Mouse (Mus musculus): ENCODE measurements around the gene Fam173a. TPM values are rescaled to one million over a fixed set of nuclear protein-coding genes. Genes with fewer than 3 reads are reported as not detected.
"Not testable (repeated sequence)": the region's sequence is repeated elsewhere in the genome, so short reads cannot be mapped to it uniquely, and the experiment has no call there.

Gene Fam173a
- polyA plus RNA-seq, 1 experiment from 2014 or later = 91.8 TPM

DNA sequence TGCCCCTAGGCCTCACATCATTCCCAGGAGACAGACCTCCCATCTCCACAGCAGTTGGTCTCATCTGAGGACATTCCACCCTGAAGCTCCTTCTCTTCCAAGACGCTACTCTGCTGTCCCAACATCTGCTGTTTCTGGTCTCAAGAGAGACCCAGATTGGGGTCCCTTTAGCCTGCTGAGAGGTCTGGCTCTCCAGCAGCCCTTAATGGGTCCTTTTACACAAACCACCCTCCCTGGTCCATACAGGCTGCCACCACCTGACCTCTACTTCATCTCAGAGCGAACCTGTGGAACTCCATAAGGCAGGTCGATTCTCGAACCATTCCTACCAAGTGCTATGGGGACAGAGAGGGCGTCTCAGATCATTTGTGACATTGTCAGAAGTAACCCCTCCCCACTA, 15.3 kb upstream of the Fam173a start:
- H3K4me2 ChIP-seq (ENCODE audit: low read length) = peak overlapping the region; percentile 100
- H3K36me3 ChIP-seq (ENCODE audit: control insufficient read depth, insufficient read depth, low read length) = no peaks in the 10 kb centered on the region
- H3K27ac ChIP-seq (ENCODE audit: low read length) = peak overlapping the region; percentile 99
- H3K4me3 ChIP-seq (ENCODE audit: low read depth, low read length) = peak overlapping the region; percentile 93
- no peaks in the 10 kb centered on the region for H3K9me3 ChIP-seq (replicated peaks; ENCODE audit: control insufficient read depth, low read length, poor library complexity, severe bottlenecking)
- no peak for ATAC-seq
- H3K4me1 ChIP-seq (ENCODE audit: control insufficient read depth, insufficient read depth, low read length) = peaks cover 40% of the 10 kb centered on the region
- H3K27me3 ChIP-seq (ENCODE audit: control insufficient read depth, insufficient read depth, low read depth, low read length) = no peaks in the 10 kb centered on the region
- peak overlapping the region; percentile 98 for H3K9ac ChIP-seq (ENCODE audit: low read depth, low read length)
- 27% methylated on average over 5 of the region's 5 CpGs for WGBS

- H3K9me3 ChIP-seq (replicated peaks; ENCODE audit: control insufficient read depth, low read length, poor library complexity, severe bottlenecking); H3K27ac ChIP-seq (ENCODE audit: low read length); H3K9ac ChIP-seq (ENCODE audit: low read depth, low read length); ATAC-seq; H3K4me3 ChIP-seq (ENCODE audit: low read depth, low read length); H3K4me2 ChIP-seq (ENCODE audit: low read length); H3K27me3 ChIP-seq (ENCODE audit: control insufficient read depth, insufficient read depth, low read depth, low read length); H3K36me3 ChIP-seq (ENCODE audit: control insufficient read depth, insufficient read depth, low read length): not testable (repeated sequence)
- 44% methylated on average over 2 of the region's 2 CpGs for WGBS
- H3K4me1 ChIP-seq (ENCODE audit: control insufficient read depth, insufficient read depth, low read length) = peaks cover 40% of the 10 kb centered on the region
Observed at GRCm38 (mm10) chr17:25807452-25807851, 14.8 kb upstream of the Fam173a start.

DNA sequence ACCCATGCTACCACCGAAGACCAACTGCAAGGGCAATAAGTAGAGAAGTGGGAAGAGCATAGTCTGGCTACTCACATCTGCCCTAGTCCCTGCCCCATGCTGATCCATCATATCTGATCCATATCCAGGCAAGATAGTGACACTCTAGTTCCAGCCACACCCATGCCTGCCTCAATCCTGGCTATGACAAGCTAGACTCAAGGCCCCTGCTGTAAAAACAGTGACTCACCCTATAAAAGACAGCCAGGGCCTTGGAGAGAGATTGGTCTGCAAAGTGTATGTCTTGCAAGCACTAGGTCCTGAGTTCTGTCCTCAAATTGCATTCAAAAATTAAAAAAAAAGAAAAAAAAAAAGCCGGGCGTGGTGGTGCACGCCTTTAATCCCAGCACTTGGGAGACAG, 13.8 kb upstream of the Fam173a start:
- H3K27me3 ChIP-seq (ENCODE audit: control insufficient read depth, insufficient read depth, low read depth, low read length) = no peaks in the 10 kb centered on the region
- no peak overlapping the region for H3K27ac ChIP-seq (ENCODE audit: low read length)
- ATAC-seq = no peak
- H3K9me3 ChIP-seq (replicated peaks; ENCODE audit: control insufficient read depth, low read length, poor library complexity, severe bottlenecking) = no peaks in the 10 kb centered on the region
- H3K36me3 ChIP-seq (ENCODE audit: control insufficient read depth, insufficient read depth, low read length) = no peaks in the 10 kb centered on the region
- H3K9ac ChIP-seq (ENCODE audit: low read depth, low read length) = no peak overlapping the region
- H3K4me3 ChIP-seq (ENCODE audit: low read depth, low read length) = no peak overlapping the region
- WGBS = 89% methylated on average over 4 of the region's 4 CpGs
- H3K4me2 ChIP-seq (ENCODE audit: low read length) = no peak overlapping the region
- H3K4me1 ChIP-seq (ENCODE audit: control insufficient read depth, insufficient read depth, low read length) = peaks cover 41% of the 10 kb centered on the region

GRCm38 (mm10) chr17:25802825-25803517, 10.3 kb upstream of the Fam173a start:
- H3K9me3 ChIP-seq (replicated peaks; ENCODE audit: control insufficient read depth, low read length, poor library complexity, severe bottlenecking) = no peaks in the 10 kb centered on the region
- no peak overlapping the region for H3K4me3 ChIP-seq (ENCODE audit: low read depth, low read length)
- WGBS = 4% methylated on average over 10 of the region's 10 CpGs
- peak overlapping the region; percentile 94 for H3K27ac ChIP-seq (ENCODE audit: low read length)
- no peaks in the 10 kb centered on the region for H3K36me3 ChIP-seq (ENCODE audit: control insufficient read depth, insufficient read depth, low read length)
- peak overlapping the region; percentile 37 for H3K4me2 ChIP-seq (ENCODE audit: low read length)
- ATAC-seq = peak; percentile 93
- H3K27me3 ChIP-seq (ENCODE audit: control insufficient read depth, insufficient read depth, low read depth, low read length) = no peaks in the 10 kb centered on the region
- H3K4me1 ChIP-seq (ENCODE audit: control insufficient read depth, insufficient read depth, low read length) = peaks cover 25% of the 10 kb centered on the region
- H3K9ac ChIP-seq (ENCODE audit: low read depth, low read length) = peak overlapping the region; percentile 43

- H3K9ac ChIP-seq (ENCODE audit: low read depth, low read length) = no peak overlapping the region
- H3K27ac ChIP-seq (ENCODE audit: low read length) = no peak overlapping the region
- no peaks in the 10 kb centered on the region for H3K36me3 ChIP-seq (ENCODE audit: control insufficient read depth, insufficient read depth, low read length)
- no peak overlapping the region for H3K4me3 ChIP-seq (ENCODE audit: low read depth, low read length)
- H3K4me1 ChIP-seq (ENCODE audit: control insufficient read depth, insufficient read depth, low read length) = peaks cover 38% of the 10 kb centered on the region
- H3K4me2 ChIP-seq (ENCODE audit: low read length) = no peak overlapping the region
- 8% methylated on average over 6 of the region's 6 CpGs for WGBS
- ATAC-seq = no peak
- peaks cover 6% of the 10 kb centered on the region for H3K27me3 ChIP-seq (ENCODE audit: control insufficient read depth, insufficient read depth, low read depth, low read length)
- H3K9me3 ChIP-seq (replicated peaks; ENCODE audit: control insufficient read depth, low read length, poor library complexity, severe bottlenecking) = no peaks in the 10 kb centered on the region
Observed at GRCm38 (mm10) chr17:25801029-25801428, 8.3 kb upstream of the Fam173a start.

- no peaks in the 10 kb centered on the region for H3K9me3 ChIP-seq (replicated peaks; ENCODE audit: control insufficient read depth, low read length, poor library complexity, severe bottlenecking)
- WGBS = under 1% methylated on average over 35 of the region's 35 CpGs
- H3K27ac ChIP-seq (ENCODE audit: low read length) = peak within 1 kb of the TSS; percentile 3; the same call in 1 of the 2 replicates
Observed at GRCm38 (mm10) chr17:25796951-25797369, 4.3 kb upstream of the Fam173a start, which contains the start of gene Metrn. TSS of gene Metrn (minus strand) at chr17:25797136.

DNA sequence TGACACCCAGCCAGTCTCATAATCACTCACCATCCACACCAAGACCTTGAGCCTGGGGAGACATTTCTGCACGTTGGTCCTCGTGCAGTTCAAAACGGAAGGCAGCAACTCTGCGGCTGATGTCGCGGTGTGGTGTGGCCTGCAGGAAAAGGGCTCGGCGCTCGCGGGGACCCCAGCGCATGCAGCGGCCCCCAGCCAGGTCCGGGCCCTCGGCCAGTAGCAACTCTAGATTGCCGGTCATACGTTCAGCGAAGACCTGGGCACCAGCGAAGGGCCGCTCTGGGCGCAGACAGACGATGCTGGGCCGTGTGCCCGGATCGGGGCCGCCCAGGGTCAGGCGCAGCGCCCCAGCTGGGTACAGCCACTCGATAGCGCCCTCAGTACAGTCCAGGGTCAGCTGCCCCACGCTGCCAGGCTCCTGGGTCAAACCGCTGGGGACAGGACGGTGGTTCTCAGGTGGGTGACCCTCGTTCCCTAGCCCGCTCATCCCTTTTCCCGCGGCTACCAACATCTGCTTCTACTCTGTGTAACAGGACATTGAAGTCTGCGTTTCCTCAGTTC, 3.6 kb upstream of the Fam173a start:
- peaks cover 29% of the 10 kb centered on the region for H3K4me1 ChIP-seq (ENCODE audit: control insufficient read depth, insufficient read depth, low read length)
- under 1% methylated on average over 37 of the region's 37 CpGs for WGBS
- ATAC-seq = no peak

More at GRCm38 (mm10) chr17:25796951-25797369, 4.3 kb upstream of the Fam173a start, which contains the start of gene Metrn:
- peak; percentile 58 for ATAC-seq
- peak within 1 kb of the TSS; percentile 72 for H3K4me2 ChIP-seq (ENCODE audit: low read length)
- peak within 1 kb of the TSS; percentile 51; the same call in 1 of the 2 replicates for H3K9ac ChIP-seq (ENCODE audit: low read depth, low read length)
- H3K4me1 ChIP-seq (ENCODE audit: control insufficient read depth, insufficient read depth, low read length) = peaks cover 29% of the 10 kb centered on the region
- H3K36me3 ChIP-seq (ENCODE audit: control insufficient read depth, insufficient read depth, low read length) = no peaks in the 10 kb centered on the region
- peak within 1 kb of the TSS; percentile 49 for H3K4me3 ChIP-seq (ENCODE audit: low read depth, low read length)
- H3K27me3 ChIP-seq (ENCODE audit: control insufficient read depth, insufficient read depth, low read depth, low read length) = peaks cover 6% of the 10 kb centered on the region

GRCm38 (mm10) chr17:25795609-25796092, 3.0 kb upstream of the Fam173a start, which contains the start of gene AC134908.4:
TSS of gene AC134908.4 (minus strand) at chr17:25795659.
- Histone ChIP-seq H3K27me3 (ENCODE audit: control insufficient read depth, insufficient read depth, low read depth, low read length) (peaks cover 6% of the 10 kb centered on the region), H3K9ac (ENCODE audit: low read depth, low read length) (peak within 1 kb of the TSS; percentile 51), H3K9me3 (replicated peaks; ENCODE audit: control insufficient read depth, low read length, poor library complexity, severe bottlenecking) (no peaks in the 10 kb centered on the region), H3K4me3 (ENCODE audit: low read depth, low read length) (peak within 1 kb of the TSS; percentile 49), H3K4me1 (ENCODE audit: control insufficient read depth, insufficient read depth, low read length) (peaks cover 34% of the 10 kb centered on the region), H3K27ac (ENCODE audit: low read length) (peak within 1 kb of the TSS; percentile 44; the same call in 1 of the 2 replicates), H3K36me3 (ENCODE audit: control insufficient read depth, insufficient read depth, low read length) (no peaks in the 10 kb centered on the region), H3K4me2 (ENCODE audit: low read length) (peak within 1 kb of the TSS; percentile 72)
- no peak for ATAC-seq
- WGBS = 7% methylated on average over 6 of the region's 6 CpGs

More for the DNA sequence above, 3.6 kb upstream of the Fam173a start:
- Histone ChIP-seq H3K9me3 (replicated peaks; ENCODE audit: control insufficient read depth, low read length, poor library complexity, severe bottlenecking) (no peaks in the 10 kb centered on the region), H3K36me3 (ENCODE audit: control insufficient read depth, insufficient read depth, low read length) (no peaks in the 10 kb centered on the region), H3K9ac (ENCODE audit: low read depth, low read length) (peak overlapping the region; percentile 51; the same call in 1 of the 2 replicates), H3K4me3 (ENCODE audit: low read depth, low read length) (peak overlapping the region; percentile 49), H3K27me3 (ENCODE audit: control insufficient read depth, insufficient read depth, low read depth, low read length) (peaks cover 6% of the 10 kb centered on the region), H3K4me2 (ENCODE audit: low read length) (peak overlapping the region; percentile 72), H3K27ac (ENCODE audit: low read length) (0 out of 2 replicates have a peak overlapping the region, but pooled peaks have one; percentile 3)

DNA sequence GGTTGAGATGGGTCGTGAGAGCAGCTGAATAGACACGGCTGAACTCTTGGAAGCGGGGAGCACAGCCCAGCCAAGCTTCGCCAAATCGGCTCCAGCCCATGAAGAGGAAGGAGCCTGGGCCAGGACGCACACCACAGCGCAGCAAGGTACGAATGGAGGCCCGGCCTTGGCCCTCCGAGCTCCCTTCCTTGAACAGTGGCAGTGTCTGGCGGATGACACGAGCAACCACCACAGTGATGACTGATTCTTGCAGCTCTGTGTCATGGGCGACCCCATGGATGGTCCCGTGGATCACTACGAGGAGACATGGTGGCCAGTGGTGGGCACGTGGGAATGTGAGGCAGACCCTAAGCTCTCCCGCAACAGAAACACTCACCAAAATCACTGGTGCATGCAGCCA, 2.3 kb upstream of the Fam173a start:
- Histone ChIP-seq H3K27ac (ENCODE audit: low read length) (peak overlapping the region; percentile 44; the same call in 1 of the 2 replicates), H3K27me3 (ENCODE audit: control insufficient read depth, insufficient read depth, low read depth, low read length) (peaks cover 6% of the 10 kb centered on the region), H3K36me3 (ENCODE audit: control insufficient read depth, insufficient read depth, low read length) (no peaks in the 10 kb centered on the region), H3K4me2 (ENCODE audit: low read length) (peak overlapping the region; percentile 72), H3K4me1 (ENCODE audit: control insufficient read depth, insufficient read depth, low read length) (peaks cover 38% of the 10 kb centered on the region), H3K4me3 (ENCODE audit: low read depth, low read length) (0 out of 2 replicates have a peak overlapping the region, but pooled peaks have one; percentile 6), H3K9me3 (replicated peaks; ENCODE audit: control insufficient read depth, low read length, poor library complexity, severe bottlenecking) (no peaks in the 10 kb centered on the region), H3K9ac (ENCODE audit: low read depth, low read length) (peak overlapping the region; percentile 37; the same call in 1 of the 2 replicates)
- WGBS = 42% methylated on average over 17 of the region's 17 CpGs
- ATAC-seq = no peak

Measured in midbrain, embryonic 16.5 days (tissue).